Mouse (Mus musculus) embryonic facial prominence, embryonic 10.5 days (tissue): Measurements from ENCODE around the gene Slc39a11. TPM values are rescaled to one million over a fixed set of nuclear protein-coding genes. Genes with fewer than 3 reads are reported as not detected.

Source experiments
- DNase-seq: peaks from one replicate; pipeline ENCODE4 v3.0.0-alpha.2; 2017; ENCODE audit warnings: low spot score
- H3K27ac ChIP-seq: fragments of 300-500 bp; sonication (generic); replicated peaks from 2 replicates; pipeline ENCODE4 v1.5.1; 2016; ENCODE audit warnings: mild to moderate bottlenecking
- H3K27me3 ChIP-seq: fragments of 300-500 bp; sonication (generic); replicated peaks from 2 replicates; pipeline ENCODE4 v1.6.1; 2016; ENCODE audit warnings: low read depth, mild to moderate bottlenecking; ENCODE audit not compliant: poor library complexity, severe bottlenecking
- H3K36me3 ChIP-seq: fragments of 300-500 bp; sonication (generic); replicated peaks from 2 replicates; pipeline ENCODE4 v1.6.1; 2016; ENCODE audit warnings: mild to moderate bottlenecking, moderate library complexity
- H3K4me1 ChIP-seq: fragments of 300-500 bp; sonication (generic); 2 replicates; pipeline ENCODE4 v1.6.1; 2016
- H3K4me3 ChIP-seq: fragments of 300-500 bp; sonication (generic); 2 replicates; pipeline ENCODE4 v1.5.1; 2016; ENCODE audit warnings: mild to moderate bottlenecking, moderate library complexity
- H3K9me3 ChIP-seq: fragments of 300-500 bp; sonication (generic); 2 replicates; pipeline ENCODE4 v1.6.1; 2016; ENCODE audit warnings: mild to moderate bottlenecking
- WGBS: fragments of 180-500 bp; shearing (Covaris S2); methylation state at CpG from one replicate; pipeline ENCODE4 v1.1.7; 2016; 5-methylcytosine and 5-hydroxymethylcytosine counted together
- polyA plus RNA-seq: library from polyadenylated mRNA; unstranded; fragments of >200 nt; fragmentation: Nextera tagmentation; extraction: Ambion mirVana; gene quantifications from 2 replicates; pipeline ENCODE4 v1.2.1, GENCODE M21; 2016

The Slc39a11 gene
- polyA plus RNA-seq, 1 experiment from 2014 or later: 17.2 TPM

- H3K27me3 ChIP-seq: no peaks in the 10 kb centered on the region
- no peaks in the 10 kb centered on the region for H3K36me3 ChIP-seq
- no peaks in the 10 kb centered on the region for H3K9me3 ChIP-seq
- peaks cover 24% of the 10 kb centered on the region for H3K4me1 ChIP-seq
- 82% methylated on average over 5 of the region's 5 CpGs for WGBS
- no peak overlapping the region for H3K4me3 ChIP-seq
- DNase-seq: no peak
- no peak overlapping the region; the same call in 1 of the 2 replicates for H3K27ac ChIP-seq
Measured at GRCm38 (mm10) chr11:113475491-113475890, 174.4 kb downstream of the Slc39a11 start.

- no peak overlapping the region for H3K27ac ChIP-seq
- no peaks in the 10 kb centered on the region for H3K36me3 ChIP-seq
- no peak overlapping the region for H3K4me3 ChIP-seq
- WGBS: 76% methylated on average over 7 of the region's 7 CpGs
- H3K27me3 ChIP-seq: no peaks in the 10 kb centered on the region
- no peak for DNase-seq
- peaks cover 37% of the 10 kb centered on the region for H3K4me1 ChIP-seq
- no peaks in the 10 kb centered on the region for H3K9me3 ChIP-seq
Measured at GRCm38 (mm10) chr11:113473998-113474534, 175.8 kb downstream of the Slc39a11 start.

- WGBS: 94% methylated on average over 9 of the region's 9 CpGs
- Histone ChIP-seq H3K27ac (no peak overlapping the region), H3K4me1 (peaks cover 55% of the 10 kb centered on the region), H3K9me3 (no peaks in the 10 kb centered on the region), H3K36me3 (no peaks in the 10 kb centered on the region), H3K27me3 (no peaks in the 10 kb centered on the region), H3K4me3 (no peak overlapping the region)
- DNase-seq: no peak
Measured at GRCm38 (mm10) chr11:113471936-113472335, 177.9 kb downstream of the Slc39a11 start.

GRCm38 (mm10) chr11:113469919-113470785 is 179.7 kb downstream of the Slc39a11 start:
- H3K36me3 ChIP-seq: no peaks in the 10 kb centered on the region
- WGBS: 79% methylated on average over 17 of the region's 17 CpGs
- no peaks in the 10 kb centered on the region for H3K27me3 ChIP-seq
- no peak overlapping the region for H3K4me3 ChIP-seq
- peaks cover 58% of the 10 kb centered on the region for H3K4me1 ChIP-seq
- no peak overlapping the region for H3K27ac ChIP-seq
- no peak for DNase-seq
- no peaks in the 10 kb centered on the region for H3K9me3 ChIP-seq

GRCm38 (mm10) chr11:113468016-113468415 is 181.9 kb downstream of the Slc39a11 start:
- H3K36me3 ChIP-seq: no peaks in the 10 kb centered on the region
- peaks cover 49% of the 10 kb centered on the region for H3K4me1 ChIP-seq
- H3K27ac ChIP-seq: peak overlapping the region; percentile 65; the same call in 1 of the 2 replicates
- no peak for DNase-seq
- no peak overlapping the region for H3K4me3 ChIP-seq
- no peaks in the 10 kb centered on the region for H3K27me3 ChIP-seq
- WGBS: 67% methylated on average over 10 of the region's 10 CpGs
- no peaks in the 10 kb centered on the region for H3K9me3 ChIP-seq

GRCm38 (mm10) chr11:113467313-113467811 is 182.5 kb downstream of the Slc39a11 start:
- peak overlapping the region; percentile 65 for H3K27ac ChIP-seq
- no peak overlapping the region for H3K4me3 ChIP-seq
- no peaks in the 10 kb centered on the region for H3K27me3 ChIP-seq
- no peaks in the 10 kb centered on the region for H3K36me3 ChIP-seq
- DNase-seq: no peak
- H3K9me3 ChIP-seq: no peaks in the 10 kb centered on the region
- H3K4me1 ChIP-seq: peaks cover 49% of the 10 kb centered on the region
- 88% methylated on average over 12 of the region's 12 CpGs for WGBS

GRCm38 (mm10) chr11:113460118-113460517 is 189.8 kb downstream of the Slc39a11 start:
- H3K27me3 ChIP-seq: no peaks in the 10 kb centered on the region
- 93% methylated on average over 2 of the region's 2 CpGs for WGBS
- peaks cover 9% of the 10 kb centered on the region; the same call in 1 of the 2 replicates for H3K9me3 ChIP-seq
- H3K4me3 ChIP-seq: no peak overlapping the region
- no peak overlapping the region for H3K27ac ChIP-seq
- H3K36me3 ChIP-seq: no peaks in the 10 kb centered on the region; the same call in 1 of the 2 replicates
- H3K4me1 ChIP-seq: 0 out of 2 replicates have a peak, but pooled peaks cover 3% of the 10 kb centered on the region
- DNase-seq: no peak

- 72% methylated on average over 15 of the region's 15 CpGs for WGBS
- no peak for DNase-seq
- peaks cover 7% of the 10 kb centered on the region for H3K4me1 ChIP-seq
- H3K9me3 ChIP-seq: peaks cover 9% of the 10 kb centered on the region; the same call in 1 of the 2 replicates
- no peak overlapping the region for H3K4me3 ChIP-seq
- no peaks in the 10 kb centered on the region; the same call in 1 of the 2 replicates for H3K36me3 ChIP-seq
- no peaks in the 10 kb centered on the region for H3K27me3 ChIP-seq
- H3K27ac ChIP-seq: no peak overlapping the region
Measured at GRCm38 (mm10) chr11:113458582-113459210, 191.2 kb downstream of the Slc39a11 start.

GRCm38 (mm10) chr11:113452861-113453568 is 196.9 kb downstream of the Slc39a11 start:
- WGBS: 26% methylated on average over 16 of the region's 16 CpGs
- H3K27ac ChIP-seq: peak overlapping the region; percentile 26; the same call in 1 of the 2 replicates

GRCm38 (mm10) chr11:113451301-113451700 is 198.6 kb downstream of the Slc39a11 start:
- Histone ChIP-seq H3K36me3 (no peaks in the 10 kb centered on the region), H3K27ac (no peak overlapping the region), H3K27me3 (no peaks in the 10 kb centered on the region), H3K9me3 (peaks cover 3% of the 10 kb centered on the region; the same call in 1 of the 2 replicates), H3K4me3 (no peak overlapping the region), H3K4me1 (peaks cover 39% of the 10 kb centered on the region)
- DNase-seq: no peak
- WGBS: 80% methylated on average over 10 of the region's 10 CpGs

More at GRCm38 (mm10) chr11:113452861-113453568, 196.9 kb downstream of the Slc39a11 start:
- Histone ChIP-seq H3K4me3 (peak overlapping the region; percentile 33; the same call in 1 of the 2 replicates), H3K4me1 (peaks cover 39% of the 10 kb centered on the region), H3K27me3 (no peaks in the 10 kb centered on the region), H3K36me3 (no peaks in the 10 kb centered on the region; the same call in 1 of the 2 replicates), H3K9me3 (peaks cover 9% of the 10 kb centered on the region; the same call in 1 of the 2 replicates)
- peak; percentile 77 for DNase-seq

GRCm38 (mm10) chr11:113450665-113451064 is 199.2 kb downstream of the Slc39a11 start:
- no peak for DNase-seq
- Histone ChIP-seq H3K4me1 (peaks cover 39% of the 10 kb centered on the region), H3K9me3 (no peaks in the 10 kb centered on the region), H3K36me3 (no peaks in the 10 kb centered on the region), H3K27ac (0 out of 2 replicates have a peak overlapping the region, but pooled peaks have one; percentile 4), H3K4me3 (no peak overlapping the region), H3K27me3 (no peaks in the 10 kb centered on the region)
- 73% methylated on average over 4 of the region's 4 CpGs for WGBS

GRCm38 (mm10) chr11:113450028-113450427 is 199.9 kb downstream of the Slc39a11 start:
- H3K4me1 ChIP-seq: peaks cover 39% of the 10 kb centered on the region
- H3K27me3 ChIP-seq: no peaks in the 10 kb centered on the region
- no peaks in the 10 kb centered on the region for H3K36me3 ChIP-seq
- WGBS: 81% methylated on average over 6 of the region's 6 CpGs
- no peaks in the 10 kb centered on the region for H3K9me3 ChIP-seq
- H3K4me3 ChIP-seq: no peak overlapping the region
- no peak for DNase-seq
- H3K27ac ChIP-seq: 0 out of 2 replicates have a peak overlapping the region, but pooled peaks have one; percentile 4
